In genomic region chr4:148985541-148986476, GRCm38 (mm10) we compare ENCODE assay signal across 8 mouse cellular contexts.
DNase-seq lines count a peak whose midpoint lies in the region; ATAC-seq and TF ChIP-seq lines count a peak whose summit lies in the region.

No protein-coding gene starts in this region.

- no peak for TF ChIP-seq CTCF in thymus, adult 2 months (IDR thresholded peaks at IDR 0.05; ENCODE audit: borderline replicate concordance, control insufficient read depth, extremely low read depth, insufficient read depth, low read length, poor library complexity)

- ATAC-seq in kidney, embryonic 15.5 days (replicated peaks; ENCODE audit: low FRiP score) = no peak
- ATAC-seq in forebrain, embryonic 13.5 days = no peak

- 0 out of 2 replicates have a peak overlapping the region, but pooled peaks have one; percentile 23 for H3K27ac ChIP-seq in kidney, embryonic 15.5 days
- no peak overlapping the region for H3K27ac ChIP-seq in forebrain, embryonic 13.5 days
- no peak overlapping the region for H3K27ac ChIP-seq in thymus, adult 2 months (ENCODE audit: control insufficient read depth, insufficient read depth, low read length)

- H3K36me3 ChIP-seq in kidney, embryonic 15.5 days = peaks cover 17% of the 10 kb centered on the region
- H3K36me3 ChIP-seq in forebrain, embryonic 13.5 days (ENCODE audit: poor library complexity, severe bottlenecking) = no peaks in the 10 kb centered on the region
- H3K36me3 ChIP-seq in thymus, adult 2 months (ENCODE audit: control insufficient read depth, insufficient read depth, low read length) = no peaks in the 10 kb centered on the region

- no peak overlapping the region for H3K9ac ChIP-seq in kidney, embryonic 15.5 days
- peak overlapping the region; percentile 21; the same call in 1 of the 2 replicates for H3K9ac ChIP-seq in forebrain, embryonic 13.5 days

- H3K9me3 ChIP-seq in kidney, embryonic 15.5 days (replicated peaks) = no peaks in the 10 kb centered on the region
- H3K9me3 ChIP-seq in forebrain, embryonic 13.5 days (replicated peaks) = no peaks in the 10 kb centered on the region

- WGBS in kidney, embryonic 15.5 days = 38% methylated on average over 24 of the region's 24 CpGs
- 63% methylated on average over 24 of the region's 24 CpGs for WGBS in forebrain, embryonic 13.5 days
- WGBS in thymus, adult 2 months = 90% methylated on average over 24 of the region's 24 CpGs

- no peak overlapping the region for H3K4me3 ChIP-seq in kidney, embryonic 15.5 days (replicated peaks)
- H3K4me3 ChIP-seq in forebrain, embryonic 13.5 days = no peak overlapping the region
- H3K4me3 ChIP-seq in thymus, adult 2 months (ENCODE audit: control insufficient read depth, insufficient read depth, low read length) = no peak overlapping the region

- H3K4me2 ChIP-seq in kidney, embryonic 15.5 days = no peak overlapping the region
- H3K4me2 ChIP-seq in forebrain, embryonic 13.5 days = no peak overlapping the region

- H3K4me1 ChIP-seq in kidney, embryonic 15.5 days = peaks cover 74% of the 10 kb centered on the region
- H3K4me1 ChIP-seq in forebrain, embryonic 13.5 days = peaks cover 49% of the 10 kb centered on the region
- H3K4me1 ChIP-seq in thymus, adult 2 months (replicated peaks; ENCODE audit: control insufficient read depth, insufficient read depth, low read length) = no peaks in the 10 kb centered on the region

- TF ChIP-seq POLR2A in thymus, adult 2 months (IDR thresholded peaks at IDR 0.05; ENCODE audit: control insufficient read depth, extremely low read depth, insufficient read depth, low read length, poor library complexity) = no peak

- no peak for DNase-seq in kidney, adult 9 months
- peak; percentile 71 for DNase-seq in embryo, embryonic 10 days (ENCODE audit: low spot score)
- DNase-seq in mesoderm, embryonic 11.5 days (ENCODE audit: low read depth, low spot score) = peak; percentile 15
- no peak for DNase-seq in thymus, adult 2 months
- DNase-seq in right cerebral cortex, postnatal 4 days = no peak
- DNase-seq in urinary bladder, postnatal 25 days (ENCODE audit: low spot score) = no peak

- H3K27me3 ChIP-seq in kidney, embryonic 15.5 days = no peaks in the 10 kb centered on the region
- no peaks in the 10 kb centered on the region for H3K27me3 ChIP-seq in forebrain, embryonic 13.5 days
- no peaks in the 10 kb centered on the region for H3K27me3 ChIP-seq in thymus, adult 2 months (ENCODE audit: control insufficient read depth, insufficient read depth, low read length)

Comparison
In these comparisons a context has a peak if more than half of its experiments do, and no peak if none do; other contexts are left out.
1. DNase-seq: peak in embryo, embryonic 10 days (single experiment) and mesoderm, embryonic 11.5 days (single experiment); none in kidney, adult 9 months (single experiment), thymus, adult 2 months (single experiment), right cerebral cortex, postnatal 4 days (single experiment) and urinary bladder, postnatal 25 days (single experiment).